Mouse (Mus musculus) embryo, embryonic 10.5 days (tissue): ENCODE data around the gene Gp1bb.
A peak's percentile ranks its signal among the peaks of the same experiment; 100 is the strongest.

Experiments
- DNase-seq: peaks from one replicate; pipeline ENCODE4 v3.0.0-alpha.2; 2015; ENCODE audit warnings: low spot score

Gp1bb gene

GRCm38 (mm10) chr16:18581050-18581622 lies 41.1 kb downstream of the Gp1bb start:
- DNase-seq = peak; percentile 30

GRCm38 (mm10) chr16:18580389-18580788 lies 41.8 kb downstream of the Gp1bb start:
- DNase-seq = peak; percentile 48

- DNase-seq = peak; percentile 26
These were observed 44.5 kb downstream of the Gp1bb start for GRCm38 (mm10) chr16:18577599-18578160.

GRCm38 (mm10) chr16:18577071-18577470 lies 45.1 kb downstream of the Gp1bb start:
- DNase-seq = no peak

GRCm38 (mm10) chr16:18574196-18574595 lies 48.0 kb downstream of the Gp1bb start:
- DNase-seq = no peak
